Mouse (Mus musculus) bone marrow macrophage, adult 2 months (primary cell): ENCODE data around the gene Rab3gap2.

Source experiments
- CTCF ChIP-seq: IDR thresholded peaks from 2 replicates; pipeline ENCODE4 v1.5.1; 2012; ENCODE audit warnings: low read depth, mild to moderate bottlenecking, low read length, moderate library complexity
- POLR2A ChIP-seq: IDR thresholded peaks from 2 replicates; pipeline ENCODE4 v1.6.1; 2012; ENCODE audit warnings: mild to moderate bottlenecking, low read depth, low read length, borderline replicate concordance

GRCm38 (mm10) chr1:185236530-185236929 is 32.6 kb downstream of the Rab3gap2 start:
- TF ChIP-seq CTCF = peak; percentile 22; the same call in 1 of the 2 replicates
- no peak for TF ChIP-seq POLR2A
